Mouse (Mus musculus) embryo, embryonic 9.5 days (tissue): ENCODE measurements at regions not wholly inside any gene's neighbourhood (a gene's known extent, or its start where the extent isn't known, plus 50 kb on each side); places are given as distances from the start of the nearest gene placed in this dataset.

Experiments used
- DNase-seq: peaks from one replicate; pipeline ENCODE4 v3.0.0-alpha.2; 2017; ENCODE audit errors: extremely low spot score

GRCm38 (mm10) chr3:115655020-115655419 lies 59.9 kb downstream of the S1pr1 start:
- DNase-seq = no peak

- no peak for DNase-seq
These were observed 62.6 kb downstream of the S1pr1 start for GRCm38 (mm10) chr3:115652236-115652635.

DNA sequence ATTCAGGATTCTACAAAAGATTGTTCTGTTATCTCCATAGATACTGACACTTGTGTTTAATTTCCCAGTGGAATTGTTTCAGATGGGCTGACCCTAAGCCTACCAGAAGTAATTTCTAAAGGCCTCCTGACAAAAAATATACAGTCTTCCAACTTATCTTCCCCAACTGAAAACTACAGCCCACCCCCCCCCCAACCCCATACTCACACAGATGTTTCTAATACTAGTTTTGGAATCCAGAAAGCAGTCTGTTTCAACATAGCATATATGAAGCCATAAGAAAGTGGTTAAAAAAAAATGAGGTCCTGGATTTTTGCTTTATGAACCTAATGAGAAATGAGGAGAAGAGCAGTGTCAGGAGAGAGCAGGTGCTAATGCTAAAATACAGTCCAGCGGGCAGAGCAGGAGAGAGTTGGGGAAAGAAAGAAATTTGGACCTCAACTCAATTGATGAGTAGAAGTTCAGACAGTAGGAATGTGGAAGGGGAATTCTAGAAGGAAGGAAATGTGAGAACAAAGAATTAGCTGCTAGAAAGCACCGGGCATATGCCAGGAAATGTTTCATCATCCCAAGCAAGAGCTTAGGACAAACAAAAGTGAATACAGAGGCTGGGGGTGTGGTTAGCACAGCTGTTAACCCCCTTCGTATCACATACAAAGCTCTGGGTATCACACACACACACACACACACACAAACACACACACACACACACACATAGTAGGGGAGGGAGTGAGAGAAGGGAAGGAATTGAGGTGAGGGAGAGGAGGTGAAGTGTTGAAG lies 65.3 kb downstream of the S1pr1 start:
- DNase-seq = no peak

GRCm38 (mm10) chr3:115646993-115647392 lies 67.9 kb downstream of the S1pr1 start:
- DNase-seq = no peak

- no peak for DNase-seq
These were observed 70.6 kb downstream of the S1pr1 start for GRCm38 (mm10) chr3:115644307-115644706.

- DNase-seq = peak; percentile 80
These were observed 72.0 kb downstream of the S1pr1 start for GRCm38 (mm10) chr3:115642846-115643260.

- DNase-seq = peak; percentile 59
These were observed 72.6 kb downstream of the S1pr1 start for GRCm38 (mm10) chr3:115642001-115642845.

DNA sequence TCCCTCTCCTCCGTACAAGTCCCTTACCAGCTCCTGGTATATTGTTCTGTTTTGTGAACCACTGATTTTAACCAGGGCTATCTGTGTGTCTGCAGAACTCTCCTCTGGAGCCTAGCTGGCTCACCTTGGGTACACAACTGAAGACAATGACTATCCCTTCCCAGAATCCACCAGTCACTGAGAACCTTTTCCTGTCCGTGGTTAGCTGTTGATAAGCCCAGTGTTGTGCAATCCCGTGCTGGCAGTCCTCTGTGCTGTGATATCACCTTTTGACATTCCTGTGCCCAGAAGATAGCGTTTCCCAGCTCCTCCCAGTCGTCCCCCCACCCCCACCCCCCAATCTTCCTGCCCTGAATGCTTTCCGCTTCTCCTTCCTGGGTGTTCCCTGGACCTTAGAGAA lies 73.5 kb downstream of the S1pr1 start:
- peak; percentile 15 for DNase-seq

DNA sequence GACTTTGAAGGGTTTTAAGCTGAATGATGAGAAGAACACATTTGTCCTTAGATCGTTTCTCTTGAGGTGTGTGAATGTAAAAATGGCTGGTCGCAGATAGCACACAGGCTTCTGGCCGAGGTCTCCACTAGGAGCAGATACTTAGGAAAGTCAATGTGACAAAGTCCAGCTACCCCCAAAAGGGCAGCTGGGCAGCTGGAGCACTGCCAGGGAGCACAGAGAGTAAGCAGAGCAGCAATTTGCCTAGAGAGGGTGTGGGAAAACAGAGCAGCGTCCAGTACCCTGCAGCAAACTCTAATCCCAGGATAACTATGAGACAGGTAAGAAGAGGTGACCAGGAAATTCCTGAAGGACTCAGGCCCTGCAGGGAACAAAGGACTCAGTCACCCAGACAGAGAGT lies 79.4 kb downstream of the S1pr1 start:
- no peak for DNase-seq

GRCm38 (mm10) chr3:115635081-115635480 lies 79.8 kb downstream of the S1pr1 start:
- DNase-seq = no peak

DNA sequence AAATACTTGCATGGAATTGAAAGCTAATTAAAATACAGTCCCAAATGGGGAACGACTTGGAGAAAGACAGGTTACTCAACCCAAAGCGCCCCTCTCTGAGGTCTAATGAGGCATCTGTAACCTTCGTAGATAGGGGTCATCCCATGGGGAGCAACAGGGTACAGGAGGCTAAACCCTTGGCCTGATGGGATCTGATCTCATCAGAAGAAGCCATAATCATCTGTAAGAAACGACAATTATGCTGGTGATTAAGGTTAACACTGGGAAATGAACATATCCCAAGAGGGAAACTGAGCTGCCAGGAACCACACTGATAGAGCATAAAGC lies 82.5 kb downstream of the S1pr1 start:
- DNase-seq = no peak

DNA sequence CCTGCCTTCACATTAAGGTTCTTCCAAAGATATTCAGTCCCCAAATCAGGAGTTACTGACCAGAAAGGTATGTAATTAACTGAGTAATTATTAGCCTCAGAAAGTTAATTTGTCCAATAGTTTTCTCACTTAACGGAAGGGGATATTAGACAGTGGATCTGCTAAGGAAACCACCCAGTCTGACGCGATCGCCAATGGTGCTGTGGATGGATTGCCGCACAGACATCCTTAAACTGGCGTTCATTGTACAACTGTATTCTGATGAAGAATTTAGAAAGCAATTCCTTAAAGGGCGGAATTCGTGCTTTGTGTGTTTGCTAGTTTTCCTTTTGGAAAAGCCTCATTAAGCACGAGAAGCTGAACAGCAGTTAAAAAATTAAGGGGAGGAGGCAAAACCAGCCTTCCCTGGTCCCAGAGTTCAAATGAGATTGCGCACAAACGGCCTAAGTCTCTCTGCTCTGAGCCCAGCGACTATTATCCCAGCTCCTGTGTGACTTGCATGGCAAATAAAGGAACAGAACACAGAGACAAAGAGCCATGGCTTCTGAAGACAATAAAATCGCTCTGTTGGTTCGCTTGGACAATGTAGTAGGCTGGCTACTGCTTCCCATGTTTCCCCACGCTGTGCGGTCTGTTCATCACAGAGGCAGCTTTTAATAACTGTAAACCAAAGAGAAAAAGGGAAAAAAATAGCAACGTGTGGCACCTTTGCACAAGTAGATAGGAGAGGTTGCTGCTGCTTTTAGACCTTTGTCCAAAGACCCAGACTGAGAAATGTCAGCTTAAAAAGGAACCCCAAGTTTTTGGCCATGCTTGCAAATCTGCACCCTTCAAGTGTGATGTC lies 83.1 kb downstream of the S1pr1 start:
- DNase-seq = peak; percentile 2

DNA sequence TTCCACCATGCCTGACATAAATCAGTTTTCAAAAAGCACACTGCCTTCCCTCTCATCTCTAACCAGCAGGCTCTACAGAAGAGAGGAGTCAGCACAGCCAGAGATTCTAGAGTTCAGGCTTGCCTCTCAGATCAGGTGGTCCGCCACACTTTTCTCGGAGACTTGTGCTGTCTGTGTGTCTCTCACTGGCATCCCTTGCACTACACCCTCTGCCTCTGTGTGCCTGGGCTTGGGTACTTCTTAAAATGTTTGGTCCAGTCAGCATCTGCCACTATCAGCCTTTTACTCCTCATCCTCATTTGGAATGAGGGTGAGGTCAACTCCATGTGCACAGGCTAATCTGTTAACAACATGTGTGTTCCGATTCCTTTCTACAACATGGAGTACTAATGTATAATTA lies 92.0 kb downstream of the S1pr1 start:
- DNase-seq = no peak

GRCm38 (mm10) chr3:115622300-115622699 lies 92.6 kb downstream of the S1pr1 start:
- DNase-seq = no peak

- no peak for DNase-seq
These were observed 94.9 kb downstream of the S1pr1 start for GRCm38 (mm10) chr3:115619970-115620369.

- peak; percentile 36 for DNase-seq
These were observed 98.8 kb downstream of the S1pr1 start for GRCm38 (mm10) chr3:115615994-115616598.

GRCm38 (mm10) chr3:115612859-115613258 lies 102.0 kb downstream of the S1pr1 start:
- no peak for DNase-seq

DNA sequence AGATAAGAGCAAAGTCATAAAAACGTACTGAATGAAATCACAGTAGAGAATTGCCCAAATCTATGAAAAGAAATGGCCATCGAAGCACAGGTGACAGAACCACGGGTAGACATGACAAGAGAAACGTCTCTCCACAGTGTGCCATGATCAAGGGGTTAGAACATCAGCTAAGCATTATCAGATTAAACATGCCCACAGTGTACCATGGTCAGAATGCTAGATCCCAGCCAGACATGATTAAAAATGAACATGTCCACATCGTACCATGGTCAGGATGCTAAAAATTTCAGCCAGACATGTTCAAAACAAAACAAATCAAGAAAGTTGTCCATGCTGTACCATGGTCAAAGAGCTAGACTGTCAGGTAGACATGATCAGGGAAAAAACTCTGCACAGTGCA lies 106.8 kb downstream of the S1pr1 start:
- DNase-seq = no peak

DNA sequence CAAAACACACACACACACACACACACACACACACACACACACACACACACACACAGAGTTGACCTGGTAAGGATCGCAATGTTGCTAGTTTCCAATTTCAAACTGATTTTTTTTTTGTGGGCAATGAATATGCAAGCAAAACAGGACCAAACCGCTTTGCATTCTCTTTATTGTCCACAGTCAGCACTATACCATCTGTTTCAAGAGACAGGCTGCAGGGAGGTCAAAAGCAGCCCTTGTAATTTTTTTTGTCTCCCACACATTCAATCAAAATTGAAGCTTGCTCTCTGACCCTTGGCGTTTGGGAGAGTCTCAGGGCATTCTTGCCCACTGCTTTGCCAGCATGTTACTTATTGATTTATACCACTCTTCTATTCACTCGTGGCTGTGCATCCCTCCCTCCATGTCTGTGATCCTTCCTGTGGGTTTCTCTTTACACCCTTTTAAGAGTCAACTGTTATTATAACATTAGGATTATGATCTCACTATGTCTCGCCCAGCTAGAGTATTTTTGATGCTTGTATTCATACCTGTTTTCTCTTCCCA lies 110.1 kb downstream of the S1pr1 start:
- no peak for DNase-seq

- no peak for DNase-seq
These were observed 110.6 kb downstream of the S1pr1 start for GRCm38 (mm10) chr3:115604267-115604666.

- no peak for DNase-seq
These were observed 111.1 kb downstream of the S1pr1 start for GRCm38 (mm10) chr3:115603803-115604202.
